In genomic region chr11:95642534-95643280, GRCm38 (mm10) we compare ENCODE assay signal across 9 mouse cellular contexts. TPM values are rescaled to one million over a fixed set of nuclear protein-coding genes. Genes with fewer than 3 reads are reported as not detected.
DNase-seq lines count a peak whose midpoint lies in the region; ATAC-seq lines count a peak whose summit lies in the region.
"Had no signal": no experiment of that assay in that cellular context is flagged by ENCODE, and none has a peak within 500 bp of the region (broad histone marks: within the 10 kb centered on the region; RNA-seq: fewer than 3 reads in every experiment).

No protein-coding gene starts in this region.

- 38% methylated on average over 12 of the region's 12 CpGs for WGBS in forebrain, embryonic 11.5 days
- 37% methylated on average over 12 of the region's 12 CpGs for whole genome bisulfite sequencing in hindbrain, embryonic 16.5 days

- no peaks in the 10 kb centered on the region for H3K9me3 ChIP-seq in forebrain, embryonic 11.5 days (ENCODE audit: control insufficient read depth, low read length)
- no peaks in the 10 kb centered on the region for H3K9me3 ChIP-seq in hindbrain, embryonic 16.5 days (ENCODE audit: control insufficient read depth, low read length)

- no peak overlapping the region for H3K27ac ChIP-seq in forebrain, embryonic 11.5 days (ENCODE audit: low read depth, low read length)
- no peak overlapping the region for H3K27ac ChIP-seq in hindbrain, embryonic 16.5 days (ENCODE audit: low read depth, low read length)

- no peak; the same call in 1 of the 2 replicates for ATAC-seq in forebrain, embryonic 11.5 days (replicated peaks; ENCODE audit: low FRiP score)
- peak; percentile 63 for ATAC-seq in hindbrain, embryonic 16.5 days

- H3K36me3 ChIP-seq in forebrain, embryonic 11.5 days (ENCODE audit: control insufficient read depth, insufficient read depth, low read length), result no peaks in the 10 kb centered on the region
- no peaks in the 10 kb centered on the region for H3K36me3 ChIP-seq in hindbrain, embryonic 16.5 days (ENCODE audit: control insufficient read depth, insufficient read depth, low read length)

- no peak overlapping the region for H3K9ac ChIP-seq in forebrain, embryonic 11.5 days (ENCODE audit: low read length)
- H3K9ac ChIP-seq in hindbrain, embryonic 16.5 days (ENCODE audit: low read depth, low read length), result no peak overlapping the region

- peaks cover 21% of the 10 kb centered on the region for H3K4me1 ChIP-seq in forebrain, embryonic 11.5 days (replicated peaks; ENCODE audit: control insufficient read depth, insufficient read depth, low read length)
- peaks cover 10% of the 10 kb centered on the region for H3K4me1 ChIP-seq in hindbrain, embryonic 16.5 days (ENCODE audit: control insufficient read depth, insufficient read depth, low read depth, low read length)

- no peak overlapping the region for H3K4me2 ChIP-seq in forebrain, embryonic 11.5 days (ENCODE audit: low read depth, low read length, severe bottlenecking)
- H3K4me2 ChIP-seq in hindbrain, embryonic 16.5 days (ENCODE audit: low read length), result no peak overlapping the region

- peaks cover 12% of the 10 kb centered on the region for H3K27me3 ChIP-seq in forebrain, embryonic 11.5 days (ENCODE audit: control insufficient read depth, insufficient read depth, low read length)
- H3K27me3 ChIP-seq in hindbrain, embryonic 16.5 days (replicated peaks; ENCODE audit: control insufficient read depth, insufficient read depth, low read length), result peaks cover 8% of the 10 kb centered on the region

- DNase-seq in layer of hippocampus, adult 11-12 months (ENCODE audit: low spot score), result peak; percentile 38
- DNase-seq in layer of hippocampus, adult 9-10 months (ENCODE audit: low spot score), result no peak
- peak; percentile 75 for DNase-seq in forebrain, embryonic 11.5 days (ENCODE audit: low spot score)
- peak; percentile 95 for DNase-seq in retina, postnatal 1 day
- DNase-seq in c-Kit-positive CD71-positive TER-119-positive erythroid progenitor cells, embryonic 14.5 days (ENCODE audit: low spot score), result no peak
- DNase-seq in thymus, postnatal 10 days (ENCODE audit: low spot score in 2 of 2), result no peak
- no peak for DNase-seq in lung, postnatal 10 days
- DNase-seq: gastrocnemius, postnatal 10 days had no signal

- H3K4me3 ChIP-seq in forebrain, embryonic 11.5 days (ENCODE audit: low read depth, low read length), result no peak overlapping the region
- H3K4me3 ChIP-seq in hindbrain, embryonic 16.5 days (ENCODE audit: low read length), result no peak overlapping the region

RNA-seq across cellular contexts. Expression of gene Phb, which starts 24.1 kb away (rescaled TPM):
- polyA plus RNA-seq in forebrain, embryonic 11.5 days (2014; fragmentation: Nextera tagmentation; extraction: Ambion mirVana), result 198 and 205 TPM in 2 replicates
- polyA plus RNA-seq in hindbrain, embryonic 16.5 days (2015; fragmentation: Nextera tagmentation; extraction: Ambion mirVana), result 189 and 198 TPM in 2 replicates

RNA-seq across cellular contexts. Expression of gene Ngfr, which starts 55.2 kb away (rescaled TPM):
- 10.5 and 11.5 TPM in 2 replicates for polyA plus RNA-seq in forebrain, embryonic 11.5 days (2014; fragmentation: Nextera tagmentation; extraction: Ambion mirVana)
- 41.7 and 59.8 TPM in 2 replicates for polyA plus RNA-seq in hindbrain, embryonic 16.5 days (2015; fragmentation: Nextera tagmentation; extraction: Ambion mirVana)

Comparison
In these comparisons a context has a peak if more than half of its experiments do, and no peak if none do; other contexts are left out.
1. DNase-seq: peak in layer of hippocampus, adult 11-12 months (single experiment), forebrain, embryonic 11.5 days (single experiment) and retina, postnatal 1 day (single experiment); none in layer of hippocampus, adult 9-10 months (single experiment), c-Kit-positive CD71-positive TER-119-positive erythroid progenitor cells, embryonic 14.5 days (single experiment), thymus, postnatal 10 days (0 of 2) and lung, postnatal 10 days (single experiment).